Mouse (Mus musculus) c-Kit-negative CD71-positive TER-119-positive erythroid progenitor cells, embryonic 14.5 days (primary cell): Measurements from ENCODE around the gene Fgfr2.

Source experiments
- DNase-seq: peaks from one replicate; pipeline ENCODE4 v3.0.0-alpha.2; 2013; ENCODE audit warnings: low read depth, low spot score

Gene Fgfr2

DNA sequence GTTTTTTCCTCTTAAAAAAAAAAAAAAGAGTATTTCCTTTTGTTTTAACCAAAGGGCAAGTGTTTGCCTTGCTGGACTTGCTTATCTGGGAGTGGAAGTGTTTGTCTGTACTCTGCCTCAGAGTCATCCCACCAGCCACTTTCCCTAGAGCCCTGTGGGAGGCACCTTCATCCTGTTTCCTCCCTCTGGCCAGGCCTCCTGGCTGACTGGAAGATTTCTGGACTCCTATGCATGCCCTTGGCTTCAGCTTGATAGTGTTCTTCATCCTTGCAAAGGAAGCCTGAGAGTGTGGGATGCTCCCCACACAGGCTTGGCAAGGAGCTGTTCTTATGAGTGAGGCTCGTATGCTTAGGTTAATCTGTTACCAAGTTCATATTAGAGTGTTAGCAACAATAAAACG lies 2468.6 kb downstream of the Fgfr2 start:
- DNase-seq: no peak

DNA sequence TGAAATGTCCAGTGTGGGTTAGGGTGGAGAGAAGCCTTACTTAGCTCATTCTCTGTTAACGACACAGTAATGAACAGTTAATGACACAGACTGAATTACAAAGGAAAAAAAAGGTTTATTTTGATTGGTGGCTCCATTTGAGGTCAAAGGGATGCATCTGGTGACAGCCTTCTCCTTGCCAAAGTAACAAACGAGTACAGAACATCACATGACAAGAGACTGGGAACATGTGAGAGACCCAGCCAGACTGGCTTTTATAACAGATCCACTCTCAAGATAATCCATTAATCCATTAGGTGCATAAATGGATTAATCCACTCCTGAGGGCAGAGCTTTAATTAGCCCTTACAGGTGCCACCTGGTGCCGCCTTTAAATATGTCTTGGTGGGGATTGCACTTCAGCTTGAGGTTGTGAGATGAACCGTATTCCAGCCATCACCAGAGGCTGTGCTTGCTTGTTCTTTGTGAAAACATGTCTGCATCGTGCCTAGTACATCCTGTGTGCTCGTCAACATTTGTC lies 2470.1 kb downstream of the Fgfr2 start:
- no peak for DNase-seq

DNA sequence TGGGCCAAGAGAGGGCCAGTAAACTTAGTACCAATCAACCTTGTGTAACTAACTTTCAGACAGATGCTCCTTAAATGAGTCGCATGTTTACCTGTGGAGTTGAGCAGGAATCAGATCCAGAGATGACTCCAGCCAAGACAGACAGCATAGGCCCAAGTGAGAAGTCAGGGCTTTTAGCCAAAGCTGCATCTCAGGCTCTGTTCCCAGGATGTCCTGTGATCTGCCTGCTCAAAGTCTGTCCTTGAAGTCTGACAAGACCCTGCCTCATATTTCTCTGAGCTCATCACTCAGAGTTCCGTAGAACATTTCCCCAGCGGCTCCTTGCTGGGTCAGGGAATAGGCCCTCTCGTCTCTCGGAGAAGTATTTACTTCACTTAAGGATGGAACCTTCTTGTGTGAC lies 2472.5 kb downstream of the Fgfr2 start:
- DNase-seq: no peak

DNA sequence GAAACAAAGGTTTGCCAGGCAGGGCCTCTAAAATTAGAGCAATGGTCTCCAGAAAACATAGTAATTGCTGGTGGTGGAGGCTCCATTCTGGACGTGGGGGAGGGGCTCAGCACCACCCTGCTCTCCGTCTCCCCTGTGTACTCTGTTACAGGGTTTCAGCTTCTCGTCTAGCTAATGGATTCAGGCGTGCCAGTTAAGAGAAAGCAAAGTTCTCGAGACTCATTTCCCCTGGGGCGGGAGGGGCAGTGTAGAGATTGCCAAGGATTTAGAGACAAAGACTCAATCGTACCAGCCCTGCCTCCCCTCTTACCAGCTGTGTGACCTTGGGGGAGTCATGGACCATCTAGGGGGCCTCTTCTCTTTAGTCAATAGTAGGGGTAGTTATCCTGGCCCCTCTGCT lies 2473.9 kb downstream of the Fgfr2 start:
- DNase-seq: no peak

DNA sequence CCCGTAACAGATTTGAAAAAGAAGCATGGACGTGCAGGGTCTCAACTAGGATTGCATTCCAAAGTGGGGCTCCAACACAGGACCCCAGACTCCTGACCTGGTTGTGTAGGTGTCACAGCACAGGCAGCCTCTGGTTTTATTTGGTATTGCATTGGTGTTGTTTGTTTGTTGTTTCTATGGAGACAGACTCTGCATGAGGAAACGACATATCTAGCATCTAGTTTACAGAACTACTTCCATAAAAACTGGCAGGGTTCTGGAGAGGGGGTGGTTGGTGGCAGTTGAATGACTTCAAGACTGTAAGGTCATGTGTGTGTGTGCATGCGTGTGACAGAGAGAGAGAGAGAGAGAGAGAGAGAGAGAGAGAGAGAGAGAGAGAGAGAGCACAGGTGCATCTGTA lies 2475.1 kb downstream of the Fgfr2 start:
- DNase-seq: no peak

DNA sequence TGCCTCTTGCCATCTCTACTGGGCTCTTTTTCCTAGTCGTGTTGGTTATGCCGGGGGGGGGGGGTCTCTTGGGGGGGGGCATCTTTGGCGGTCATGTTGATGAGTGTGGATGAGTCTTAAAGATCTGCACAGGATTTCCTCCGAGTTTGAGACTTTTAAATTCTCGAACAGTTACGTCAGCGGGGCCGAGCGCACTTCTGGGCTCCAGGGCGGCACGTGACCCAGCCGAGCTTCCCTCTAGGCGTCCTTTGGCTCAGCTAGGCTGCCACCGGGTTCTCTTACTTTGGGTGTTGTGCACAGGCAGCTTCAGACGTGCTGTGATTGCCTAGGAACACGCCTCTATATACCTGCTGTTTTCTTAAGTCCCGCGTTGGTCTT lies 2476.4 kb downstream of the Fgfr2 start:
- no peak for DNase-seq

DNA sequence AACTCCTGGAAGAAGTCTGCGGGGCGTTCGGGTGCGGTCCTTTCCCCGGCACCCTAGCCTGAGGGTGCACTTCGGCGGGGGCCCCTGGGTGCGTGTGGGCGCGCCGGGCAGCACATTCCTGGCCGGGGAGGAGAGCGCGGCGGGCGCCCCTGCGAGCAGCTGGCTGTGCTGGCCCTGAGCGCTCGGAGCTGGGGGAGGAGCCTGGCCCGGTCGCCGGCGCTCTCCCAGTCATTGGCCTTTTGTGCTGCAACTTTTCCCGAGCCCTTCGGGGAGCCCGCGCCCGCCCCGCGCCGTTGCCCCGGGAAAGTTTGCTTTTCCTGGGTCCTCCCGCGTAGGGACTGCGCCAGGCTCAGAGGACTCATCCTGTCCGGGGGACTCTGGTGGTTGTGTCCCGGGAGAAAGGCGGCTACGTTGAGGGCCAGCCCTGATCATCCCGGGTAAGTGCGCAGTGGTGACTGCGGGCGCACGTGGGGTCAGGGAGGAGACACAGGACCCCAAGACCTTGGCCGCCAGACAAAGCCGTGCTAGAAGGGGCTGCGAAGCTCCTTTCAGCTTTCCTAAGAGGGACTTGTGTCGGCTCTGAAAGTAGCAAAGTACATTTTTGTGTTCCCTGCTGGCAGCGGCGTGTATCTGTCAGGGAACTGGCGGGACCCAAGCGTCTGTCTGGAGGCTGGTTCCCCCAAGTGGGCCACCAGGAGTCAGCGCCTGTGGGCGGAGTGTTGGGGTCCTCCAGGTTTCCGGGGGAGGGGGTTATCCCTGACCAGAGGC lies 2477.0 kb downstream of the Fgfr2 start:
- no peak for DNase-seq

DNA sequence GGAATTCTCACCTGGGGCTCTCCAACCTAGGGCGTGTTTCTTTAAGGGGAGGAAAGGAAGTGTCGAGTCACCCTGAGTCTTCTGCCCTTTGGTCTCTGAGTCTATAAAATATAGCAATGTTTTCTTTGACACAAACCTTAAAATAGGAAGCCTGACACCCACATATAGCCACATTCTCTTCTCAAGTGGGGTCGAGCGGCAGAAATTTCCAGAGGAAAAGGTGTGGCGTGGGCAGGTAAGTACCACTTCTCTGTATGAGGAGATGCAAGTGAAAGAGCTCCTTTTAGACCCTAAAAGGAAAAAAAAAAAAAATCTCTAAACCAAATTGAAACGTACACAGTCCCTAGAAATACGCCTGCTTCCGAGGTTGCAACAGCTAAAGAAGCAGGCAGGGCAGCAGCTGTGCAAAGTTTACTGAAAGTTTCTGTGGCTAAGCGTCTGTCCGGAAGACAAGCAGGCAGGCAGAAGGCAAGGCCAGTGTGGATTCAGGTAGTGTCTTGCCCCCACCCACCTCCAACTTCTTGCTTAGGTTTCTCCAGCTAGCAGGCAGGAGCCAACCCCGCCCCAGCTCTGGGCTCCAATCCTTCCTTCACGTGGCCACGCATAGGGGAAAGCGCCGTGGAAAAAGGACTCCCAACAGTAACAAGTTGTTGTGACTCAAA lies 2477.7 kb downstream of the Fgfr2 start:
- DNase-seq: no peak

DNA sequence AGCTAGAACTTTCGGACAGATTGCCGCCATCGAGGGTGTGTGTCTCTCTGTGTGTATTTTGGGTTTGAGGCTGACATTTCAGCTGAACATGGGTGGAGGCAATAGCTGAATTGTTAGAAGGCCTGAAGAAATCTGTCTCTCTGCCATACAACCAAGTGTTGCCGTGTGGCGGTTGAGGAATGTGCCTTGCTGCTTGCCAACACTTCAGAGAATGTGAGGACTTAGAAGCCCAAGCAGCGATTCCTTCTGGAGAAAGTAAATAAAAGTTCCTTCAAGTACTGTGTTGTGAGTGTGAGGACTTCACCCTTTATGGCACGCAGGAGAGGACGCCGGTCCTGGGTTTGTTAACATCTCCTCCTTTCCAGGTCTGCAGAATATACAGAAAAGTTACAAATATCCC lies 2482.5 kb downstream of the Fgfr2 start:
- no peak for DNase-seq

DNA sequence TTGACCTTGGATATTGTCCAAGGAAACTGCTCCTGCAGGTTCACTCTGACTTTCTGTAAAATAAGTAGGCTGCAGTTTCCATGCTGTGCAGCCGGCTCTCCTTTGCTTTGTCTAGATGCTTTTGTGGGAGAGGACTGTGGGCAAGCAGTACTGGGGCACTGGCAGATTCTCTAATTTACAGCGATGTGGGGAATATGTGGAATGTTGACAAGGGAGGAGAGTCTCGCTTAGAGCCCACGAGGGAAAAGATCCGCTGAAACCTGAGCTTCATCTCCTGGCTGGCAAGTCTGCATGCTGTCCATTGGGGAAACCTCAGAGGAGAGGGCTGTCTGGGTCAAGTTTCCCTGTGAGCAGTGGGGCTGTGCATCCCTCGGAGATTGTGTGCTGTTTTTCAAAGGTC lies 2485.3 kb downstream of the Fgfr2 start:
- no peak for DNase-seq

DNA sequence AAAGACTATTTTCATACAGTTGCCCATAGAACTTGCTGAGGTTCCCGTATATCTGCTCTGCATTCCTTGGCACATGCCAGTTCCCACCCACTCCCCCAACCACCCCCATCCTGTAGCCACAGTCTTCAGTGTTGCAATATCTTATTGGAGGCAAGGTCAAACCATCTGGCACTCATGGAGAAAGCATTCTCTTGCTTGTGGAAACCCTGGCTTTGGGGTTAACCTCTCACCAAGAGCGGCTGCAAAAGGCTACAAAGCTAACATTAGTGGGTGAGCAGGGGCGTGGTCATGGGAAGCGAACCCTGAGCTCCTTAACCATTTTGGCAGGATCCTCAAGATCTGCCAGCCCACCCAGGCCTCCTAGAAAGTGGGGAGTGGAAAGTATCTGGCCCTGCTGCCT lies 2486.2 kb downstream of the Fgfr2 start:
- DNase-seq: no peak

DNA sequence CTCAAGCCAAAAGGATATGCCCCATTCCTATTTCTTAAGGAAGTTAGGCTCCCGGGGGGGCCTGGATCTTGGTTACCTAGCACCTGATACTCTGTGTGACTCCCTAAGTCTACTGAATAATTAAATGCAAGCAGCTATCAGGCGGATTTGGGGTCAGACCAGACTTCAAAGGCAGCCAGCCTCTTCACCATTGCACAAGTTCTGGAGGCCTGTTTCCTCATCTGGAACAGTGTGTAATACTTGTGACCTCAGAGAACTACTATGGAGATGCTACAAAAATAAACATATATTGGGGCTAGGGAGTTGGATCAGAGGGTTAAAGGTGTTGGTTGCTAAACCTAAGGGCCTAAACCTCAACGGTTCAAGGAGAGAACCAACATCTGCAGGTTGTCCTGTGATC lies 2486.9 kb downstream of the Fgfr2 start:
- no peak for DNase-seq

DNA sequence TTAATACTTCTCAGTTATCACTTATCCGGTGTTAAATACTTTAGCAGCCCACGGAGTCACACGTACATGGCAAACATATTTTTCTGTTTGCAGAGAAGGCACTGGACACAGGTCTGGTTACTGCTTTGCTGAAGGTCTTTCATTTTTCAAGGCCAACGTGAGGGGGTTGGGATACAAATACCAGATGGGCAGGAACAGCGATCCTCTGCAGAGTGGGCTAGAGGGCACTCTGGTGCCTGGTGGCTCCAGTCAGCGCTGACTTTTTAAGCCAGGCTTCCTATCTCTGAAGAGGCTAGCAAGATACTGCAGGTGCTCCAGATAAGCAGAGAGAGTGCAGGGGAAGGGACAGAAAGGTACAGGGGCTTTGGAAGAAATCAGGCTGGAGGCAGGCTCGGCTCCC lies 2487.9 kb downstream of the Fgfr2 start:
- DNase-seq: no peak

DNA sequence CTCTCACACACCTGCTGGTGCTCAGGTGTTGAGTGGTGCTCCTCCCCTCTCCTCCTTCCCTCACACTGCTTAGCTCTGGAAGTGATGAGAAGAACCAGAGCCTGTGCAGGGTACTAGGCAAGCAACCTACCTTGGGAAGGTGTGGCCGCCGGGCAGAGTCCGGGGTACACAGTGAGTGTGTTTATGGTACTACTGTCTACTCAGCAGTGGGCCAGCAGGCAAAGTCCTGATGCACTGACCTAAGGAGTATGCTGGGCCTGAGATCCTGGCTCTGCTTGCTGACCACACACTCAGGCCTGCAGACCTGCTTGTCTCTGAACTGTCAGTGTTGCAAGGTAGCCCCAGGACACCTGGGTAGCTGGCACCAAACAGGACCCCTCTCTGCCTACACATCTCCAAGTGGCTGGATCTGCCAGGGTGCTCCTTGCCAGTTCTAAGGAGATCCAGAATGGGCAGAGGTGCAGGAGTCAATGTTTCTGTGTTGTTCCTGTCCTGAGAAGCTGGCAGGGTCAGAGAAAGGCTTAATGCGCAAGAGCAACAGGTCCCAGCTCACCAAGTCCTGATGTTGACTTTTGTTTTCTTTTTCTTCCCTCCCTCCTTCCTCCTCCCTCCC lies 2488.8 kb downstream of the Fgfr2 start:
- DNase-seq: no peak

DNA sequence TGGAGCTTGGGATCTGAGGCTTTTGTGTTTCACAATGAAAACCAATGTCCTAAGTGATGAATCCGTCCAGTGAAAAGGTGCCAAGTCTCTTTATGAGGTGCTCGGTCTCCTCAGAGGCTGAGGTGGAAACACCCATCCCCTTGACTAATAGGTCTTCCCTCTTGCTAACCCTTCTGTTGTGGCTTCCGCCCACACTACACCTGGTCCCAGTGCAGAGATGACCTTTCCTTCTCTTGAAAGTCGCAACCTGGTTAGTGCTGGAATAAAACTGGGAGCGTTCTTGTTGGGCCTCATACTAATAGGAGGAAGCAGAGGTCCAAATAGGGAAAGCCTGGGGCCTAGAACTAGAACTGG lies 2490.8 kb downstream of the Fgfr2 start:
- no peak for DNase-seq

DNA sequence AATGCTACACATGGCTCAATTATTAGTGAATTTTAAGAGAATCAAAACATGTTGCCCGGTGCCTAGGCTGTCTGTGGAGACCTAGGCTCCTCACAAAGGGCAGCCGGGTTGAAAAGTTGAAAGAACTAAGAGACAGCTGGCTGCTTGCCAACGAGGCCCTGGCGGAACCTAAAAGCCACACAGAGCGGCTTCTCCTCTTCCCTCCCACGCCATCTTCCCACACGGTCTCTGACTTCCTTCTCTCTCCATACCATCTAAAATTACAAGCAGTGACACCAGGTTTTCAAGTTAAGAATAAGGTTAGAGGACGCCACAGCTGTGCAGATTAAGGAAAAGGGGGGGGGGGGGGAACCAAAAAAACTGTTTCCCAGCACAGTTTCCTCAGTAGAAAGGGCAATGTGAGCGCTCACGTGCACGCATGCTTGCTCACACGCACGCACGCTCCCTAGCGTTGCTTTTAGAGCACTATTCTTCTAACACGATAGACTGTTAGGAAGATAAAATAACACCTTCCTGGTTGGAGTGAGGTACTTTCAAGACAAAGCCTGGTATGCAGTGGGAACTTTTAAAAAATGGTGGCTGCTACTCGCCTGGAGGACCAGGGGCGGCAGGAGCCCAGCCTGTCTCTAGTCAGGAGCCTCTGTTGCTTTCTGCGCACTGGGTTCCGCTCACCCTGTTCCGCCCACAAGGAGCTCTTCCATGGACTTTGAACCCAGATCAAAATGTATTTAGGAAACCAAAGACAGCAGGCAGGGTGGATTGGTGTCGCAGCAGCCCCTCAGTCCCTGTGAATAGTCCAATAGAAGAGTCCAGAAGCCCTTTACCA lies 2491.4 kb downstream of the Fgfr2 start:
- no peak for DNase-seq

DNA sequence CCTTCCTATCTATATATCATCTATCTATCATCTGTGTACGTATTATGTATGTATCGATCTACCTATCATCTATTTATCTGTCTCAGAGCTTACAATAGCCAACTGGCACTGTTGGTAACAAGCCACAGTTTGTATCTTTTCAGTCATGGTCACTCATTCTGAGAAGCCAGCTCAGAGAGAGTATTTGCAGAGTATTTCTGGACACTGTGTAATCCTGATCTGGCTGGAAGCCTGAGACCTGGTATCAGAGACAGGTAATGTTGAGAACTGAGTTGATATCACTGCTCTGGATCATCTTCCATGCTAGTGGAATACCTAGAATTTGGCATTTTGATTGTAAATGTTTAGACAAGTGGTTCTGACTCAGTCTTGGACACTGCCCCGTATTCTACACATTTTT lies 2492.2 kb downstream of the Fgfr2 start:
- no peak for DNase-seq

DNA sequence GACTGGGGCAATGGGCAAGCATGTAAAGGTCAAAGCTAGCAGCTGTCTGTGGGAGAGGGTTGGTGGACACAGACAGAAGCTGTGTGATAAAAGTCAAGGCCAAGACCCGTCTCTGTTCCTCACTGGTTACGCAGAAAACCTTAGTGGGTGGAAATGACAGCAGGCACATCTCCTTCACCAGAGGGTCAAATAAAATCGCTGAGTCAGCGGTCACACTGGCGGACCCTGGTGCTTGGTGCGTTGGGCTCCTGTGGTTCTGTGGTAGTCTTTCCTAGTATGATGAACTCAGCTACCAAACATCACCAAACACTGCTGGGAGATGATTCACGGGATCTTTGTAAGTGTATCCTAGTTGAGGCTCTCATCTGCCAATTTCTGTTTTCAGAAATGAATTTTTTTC lies 2493.2 kb downstream of the Fgfr2 start:
- DNase-seq: no peak

DNA sequence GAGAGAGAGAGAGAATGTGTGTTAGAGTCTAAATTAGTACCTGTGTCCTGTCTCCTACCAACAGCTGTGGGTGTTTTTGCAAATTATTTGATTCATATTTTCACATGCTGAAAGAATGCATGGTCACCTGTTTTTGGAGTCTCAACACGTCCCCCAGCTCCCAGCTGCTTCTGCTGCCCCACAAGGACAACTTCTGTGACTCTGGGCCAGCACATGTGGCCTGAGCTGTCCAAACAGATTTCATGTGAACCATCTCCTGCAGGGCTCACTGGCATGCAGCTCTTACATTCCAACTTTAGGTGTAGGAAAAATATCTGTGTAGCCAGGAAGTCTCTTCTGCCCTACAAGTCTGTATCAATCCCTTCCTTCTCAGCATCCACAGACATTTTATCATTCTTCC lies 2494.5 kb downstream of the Fgfr2 start:
- DNase-seq: no peak

DNA sequence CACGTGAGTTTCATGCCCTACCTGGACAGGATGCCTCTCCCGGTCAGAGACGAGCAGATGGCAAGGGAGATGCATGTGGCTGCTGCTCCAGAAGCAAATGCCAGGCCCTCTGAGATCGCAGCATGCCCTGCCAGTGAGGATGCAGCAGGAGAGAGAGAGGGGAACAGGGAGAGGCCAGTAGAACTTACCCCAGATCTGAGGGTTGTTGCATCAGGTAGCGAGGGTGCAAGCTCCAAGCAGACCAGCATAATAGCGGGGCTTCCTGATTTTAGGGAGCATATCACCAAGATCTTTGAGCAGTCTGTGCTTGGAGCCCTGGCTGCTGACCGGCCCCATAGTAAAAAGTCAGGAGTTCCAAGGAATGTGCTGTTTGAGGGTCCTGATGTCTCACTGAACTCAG lies 2497.8 kb downstream of the Fgfr2 start:
- DNase-seq: no peak

DNA sequence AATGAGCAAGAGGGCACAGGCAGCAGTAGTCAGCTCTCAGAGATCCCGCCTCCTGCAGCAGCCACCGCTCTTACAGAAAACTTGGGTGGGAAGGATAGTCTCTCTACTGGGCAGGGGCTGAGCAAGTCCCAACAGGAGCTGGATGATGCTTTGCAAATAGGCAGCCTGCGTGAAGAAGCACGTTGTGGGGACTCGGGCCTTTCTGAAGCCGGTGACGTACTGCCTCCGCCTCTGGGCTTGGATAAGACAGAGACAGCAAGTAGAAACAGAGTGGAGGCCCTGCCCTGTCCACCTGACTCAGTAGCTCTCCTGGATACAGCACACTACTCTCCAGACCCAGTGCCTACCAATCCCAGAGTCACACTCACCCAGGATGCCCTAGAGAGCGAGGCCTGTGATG lies 2498.9 kb downstream of the Fgfr2 start:
- DNase-seq: no peak

DNA sequence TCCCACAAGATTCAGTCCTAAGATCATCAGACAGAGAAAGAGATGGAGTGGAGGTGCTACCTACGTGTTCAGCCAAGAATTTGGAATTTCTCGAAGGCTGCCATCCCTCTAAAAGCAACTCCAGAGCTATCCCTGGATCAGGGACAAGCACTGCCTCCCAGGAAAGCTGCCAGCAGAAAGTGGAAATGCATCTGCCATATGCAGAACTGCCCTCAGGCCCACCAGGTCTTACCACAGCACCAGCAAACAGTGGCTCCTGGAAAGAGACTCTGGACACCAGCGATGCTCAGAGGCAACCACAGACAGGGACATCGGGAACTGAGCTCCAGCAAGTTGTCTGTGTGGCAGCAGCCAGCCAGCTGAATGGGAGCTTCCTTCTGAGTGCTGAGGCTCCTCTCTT lies 2500.8 kb downstream of the Fgfr2 start:
- no peak for DNase-seq
